Mouse (Mus musculus) liver, embryonic 14.5 days (tissue): ENCODE measurements around the gene Gpha2.

Experiments
- CTCF ChIP-seq: IDR thresholded peaks from 2 replicates; pipeline ENCODE4 v1.5.1; 2016; ENCODE audit warnings: antibody characterized with exemption, low read depth, control low read depth
- EP300 ChIP-seq: IDR thresholded peaks from 2 replicates; pipeline ENCODE4 v1.6.1; 2016; ENCODE audit warnings: antibody characterized with exemption, low read depth

DNA sequence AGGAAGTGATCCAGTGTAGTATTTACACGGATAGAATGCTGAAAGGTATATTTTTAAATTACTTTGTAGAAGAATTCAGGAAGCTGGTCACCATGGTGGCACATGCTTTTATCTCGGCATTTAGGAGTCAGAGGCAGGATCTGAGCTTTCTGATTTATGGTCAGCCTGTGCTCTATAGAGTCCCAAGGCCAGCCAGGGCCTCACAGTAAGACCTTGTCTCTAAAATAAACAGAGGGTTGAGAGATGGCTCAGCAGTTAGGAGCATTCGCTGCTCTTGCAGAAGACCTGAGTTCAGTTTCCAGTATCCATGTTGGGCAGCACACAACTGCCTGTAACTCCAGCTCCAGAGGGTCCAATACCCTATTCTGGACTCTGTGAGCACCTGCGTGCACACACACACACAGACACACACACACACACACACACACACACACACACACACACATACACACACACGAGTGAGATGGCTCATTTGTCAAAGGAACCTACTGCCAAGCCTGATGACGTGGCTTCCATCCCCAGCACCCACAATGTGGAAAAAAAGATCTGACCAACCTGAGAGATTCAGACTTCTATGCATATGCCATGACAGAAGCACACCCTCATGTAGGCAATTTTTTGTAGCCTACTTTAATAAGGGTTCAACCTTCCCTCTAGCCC lies 10.0 kb upstream of the Gpha2 start:
- no peak for TF ChIP-seq CTCF
- TF ChIP-seq EP300: no peak
